Mouse (Mus musculus) lung, adult 2 months (tissue): ENCODE results near the gene Pcbp1.

Experiments used
- CTCF ChIP-seq: fragments of 200-500 bp; IDR thresholded peaks from 2 replicates; pipeline ENCODE4 v1.5.1; 2011; ENCODE audit warnings: mild to moderate bottlenecking, low read length, control low read depth; ENCODE audit not compliant: insufficient read depth
- POLR2A ChIP-seq: fragments of 200-500 bp; IDR thresholded peaks from 2 replicates; pipeline ENCODE4 v1.6.1; 2011; ENCODE audit warnings: low read depth, mild to moderate bottlenecking, control low read depth, low read length, borderline replicate concordance; ENCODE audit errors: extremely low read depth

DNA sequence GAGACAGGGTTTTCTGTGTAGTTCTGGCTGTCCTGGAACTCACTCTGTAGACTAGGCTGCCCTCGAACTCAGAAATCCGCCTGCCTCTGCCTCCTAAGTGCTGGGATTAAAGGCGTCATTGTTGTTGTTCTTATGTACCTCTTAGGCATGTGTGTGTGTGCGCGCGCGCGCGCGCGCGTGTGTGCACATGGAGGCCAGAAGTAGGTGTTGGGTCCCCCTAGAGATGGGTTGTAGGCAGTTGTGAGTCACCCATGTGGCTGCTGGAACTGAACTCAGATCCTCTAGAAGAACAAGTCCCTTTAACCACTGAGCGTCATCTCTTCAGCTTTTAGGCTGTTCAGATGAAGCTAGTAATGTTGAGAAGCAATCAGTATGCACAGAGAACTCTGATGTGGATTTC, 16.9 kb upstream of the Pcbp1 start:
- TF ChIP-seq CTCF (no peak), POLR2A (no peak)
